Mouse (Mus musculus): ENCODE results near the gene Abhd6.

DNA sequence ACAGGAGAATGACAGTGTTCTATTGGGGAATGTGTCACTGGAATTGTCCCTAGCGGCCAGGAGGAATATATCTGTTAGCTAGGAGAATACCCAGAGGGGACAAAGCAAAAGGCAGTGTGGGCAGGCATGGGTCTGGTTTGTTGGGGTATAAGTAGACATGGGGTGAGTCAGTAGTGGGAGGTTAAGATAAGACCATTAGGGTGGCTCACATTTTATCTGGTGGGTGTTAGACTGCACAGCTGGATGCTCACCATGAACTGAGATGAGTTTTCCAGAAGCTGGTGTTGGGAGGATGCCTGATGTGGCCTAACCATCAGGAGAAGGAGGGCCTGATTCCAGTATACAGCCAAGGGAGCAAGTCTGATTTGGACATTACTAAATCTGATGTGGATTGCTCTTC, 14.2 kb downstream of the Abhd6 start:
- no peak for TF ChIP-seq GATA2 (IDR thresholded peaks at IDR 0.05; ENCODE audit: borderline replicate concordance, low read depth, low read length)
- TF ChIP-seq CTCF (IDR thresholded peaks at IDR 0.05; ENCODE audit: low read depth, low read length): no peak
- TF ChIP-seq TAL1 (conservative IDR thresholded peaks at IDR 0.05; ENCODE audit: low read depth, low read length): no peak
- TF ChIP-seq POLR2AphosphoS5 (IDR thresholded peaks at IDR 0.05; ENCODE audit: insufficient replicate concordance, low read depth, low read length): no peak
- no peak for TF ChIP-seq GATA1 (IDR thresholded peaks at IDR 0.05; ENCODE audit: borderline replicate concordance, low read length)
